Comparison of ENCODE assay signal across 14 mouse cellular contexts in the genomic region with DNA sequence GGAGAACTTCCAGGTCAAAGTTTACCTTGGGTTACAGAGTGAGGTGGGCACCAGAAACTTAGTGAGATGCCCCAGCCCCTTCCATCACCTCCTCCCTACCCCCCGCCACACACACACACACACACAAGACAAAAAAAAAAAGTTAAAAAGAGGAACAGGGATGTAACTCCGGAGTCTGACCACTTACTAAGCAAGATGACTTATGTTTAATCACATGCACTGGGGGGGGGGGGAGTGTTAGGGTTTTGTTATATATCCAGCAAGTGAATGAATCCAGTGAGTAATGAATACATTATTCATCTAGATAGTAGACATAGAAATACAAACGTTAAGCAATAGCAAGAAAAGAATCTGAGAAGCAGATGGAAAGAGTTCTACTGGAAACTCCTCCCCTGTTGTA.
"Had no signal": no experiment of that assay in that cellular context is flagged by ENCODE, and none has a peak within 500 bp of the region (broad histone marks: within the 10 kb centered on the region; RNA-seq: fewer than 3 reads in every experiment).

No protein-coding gene starts in this region.

- ATAC-seq: hindbrain, postnatal 0 days; intestine, embryonic 16.5 days had no signal

- DNase-seq: gastrocnemius, postnatal 14 days; gastrocnemius, postnatal 36 days; heart, adult 2 months; heart, postnatal 14 days; heart, postnatal 36 days; kidney, adult 11 months; kidney, adult 2 months; kidney, adult 9 months; kidney, postnatal 14 days; kidney, postnatal 4 days; liver; liver, embryonic 13.5 days had no signal
